10 mouse cellular contexts compared by ENCODE assay signal in the genomic region with DNA sequence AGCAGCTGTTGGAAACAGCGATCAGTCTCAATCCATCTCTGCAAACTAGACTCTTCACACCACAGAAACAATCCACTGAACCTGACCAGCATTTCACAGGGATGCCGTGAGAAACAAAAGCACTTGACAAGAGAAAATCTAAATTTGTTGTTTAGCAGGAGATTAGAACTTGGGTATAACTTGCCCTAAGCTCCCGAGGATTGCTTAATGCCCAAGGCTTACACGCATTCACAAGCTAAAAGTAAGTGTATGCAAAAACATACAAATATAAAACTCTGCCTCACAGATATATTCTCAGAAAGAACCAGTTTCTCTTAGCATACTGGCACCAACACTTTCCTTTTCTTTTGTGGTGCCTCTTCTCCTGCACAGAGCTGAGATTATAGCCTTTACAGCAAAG. TPM values are rescaled to one million over a fixed set of nuclear protein-coding genes. Genes with fewer than 3 reads are reported as not detected.
DNase-seq lines count a peak whose midpoint lies in the region; ATAC-seq lines count a peak whose summit lies in the region.
"Had no signal": no experiment of that assay in that cellular context is flagged by ENCODE, and none has a peak within 500 bp of the region (broad histone marks: within the 10 kb centered on the region; RNA-seq: fewer than 3 reads in every experiment).

No protein-coding gene starts in this region.

- H3K27ac ChIP-seq in brown adipose tissue, adult 24 weeks (replicated peaks; ENCODE audit: low read depth, low read length): peak overlapping the region; percentile 75
- peak overlapping the region; percentile 90 for H3K27ac ChIP-seq in hindbrain, embryonic 10.5 days
- peak overlapping the region; percentile 92 for H3K27ac ChIP-seq in midbrain, embryonic 12.5 days (replicated peaks)

- peak overlapping the region; percentile 52; the same call in 1 of the 2 replicates for H3K4me3 ChIP-seq in brown adipose tissue, adult 24 weeks (ENCODE audit: insufficient read depth, low read depth, low read length)
- peak overlapping the region; percentile 52 for H3K4me3 ChIP-seq in hindbrain, embryonic 10.5 days
- H3K4me3 ChIP-seq in midbrain, embryonic 12.5 days: peak overlapping the region; percentile 47

- H3K9ac ChIP-seq in midbrain, embryonic 12.5 days (replicated peaks): peak overlapping the region; percentile 60

- H3K9me3 ChIP-seq in hindbrain, embryonic 10.5 days: no peaks in the 10 kb centered on the region
- no peaks in the 10 kb centered on the region for H3K9me3 ChIP-seq in midbrain, embryonic 12.5 days

- peaks cover 7% of the 10 kb centered on the region for H3K36me3 ChIP-seq in hindbrain, embryonic 10.5 days
- H3K36me3 ChIP-seq in midbrain, embryonic 12.5 days: peaks cover 5% of the 10 kb centered on the region

- ATAC-seq in midbrain, embryonic 12.5 days (ENCODE audit: low FRiP score, low read depth): no peak

- peak overlapping the region; percentile 58 for H3K4me2 ChIP-seq in midbrain, embryonic 12.5 days (replicated peaks)
- H3K4me2 ChIP-seq: liver, embryonic 11.5 days had no signal

- WGBS in hindbrain, embryonic 10.5 days: 49% methylated on average over 4 of the region's 4 CpGs
- WGBS in midbrain, embryonic 12.5 days: 18% methylated on average over 4 of the region's 4 CpGs

- peak; percentile 25 for DNase-seq in Muller cell, postnatal 12 days (ENCODE audit: inconsistent ontology term)
- no peak for DNase-seq in hindbrain, embryonic 10.5 days (ENCODE audit: low spot score)
- no peak for DNase-seq in left cerebral cortex, adult 8-10 months (ENCODE audit: low spot score in 2 of 2)
- DNase-seq in gastrocnemius, postnatal 25 days: no peak
- DNase-seq in adipocyte (ENCODE audit: low spot score): no peak
- DNase-seq: cerebellum, postnatal 36 days; lung, postnatal 36 days had no signal

- no peaks in the 10 kb centered on the region for H3K27me3 ChIP-seq in hindbrain, embryonic 10.5 days (ENCODE audit: insufficient read depth, poor library complexity, severe bottlenecking)
- no peaks in the 10 kb centered on the region for H3K27me3 ChIP-seq in midbrain, embryonic 12.5 days

- H3K4me1 ChIP-seq in brown adipose tissue, adult 24 weeks (ENCODE audit: control insufficient read depth, insufficient read depth, insufficient read length, low read length): peaks cover 9% of the 10 kb centered on the region
- H3K4me1 ChIP-seq in hindbrain, embryonic 10.5 days (replicated peaks): peaks cover 64% of the 10 kb centered on the region
- H3K4me1 ChIP-seq in midbrain, embryonic 12.5 days: peaks cover 56% of the 10 kb centered on the region

RNA-seq across cellular contexts. Expression of a gene that starts 19.5 kb away (rescaled TPM):
- polyA plus RNA-seq in brown adipose tissue, adult 24 weeks (2012; ENCODE audit: insufficient read depth, insufficient read length, missing spikeins): 1.1 and 1.5 TPM in 2 replicates
- polyA plus RNA-seq in hindbrain, embryonic 10.5 days (2016; fragmentation: Nextera tagmentation; extraction: Ambion mirVana): 7.2 and 7.7 TPM in 2 replicates
- 14.9 and 15.5 TPM in 2 replicates for polyA plus RNA-seq in midbrain, embryonic 12.5 days (2016; fragmentation: Nextera tagmentation; extraction: Ambion mirVana)
- total RNA-seq in left cerebral cortex, adult 8-10 months (2022): 10 to 100 TPM; 12.1 to 13.6 (median 13.3) TPM
- 1 to 10 TPM; 5.7 to 6.8 TPM for total RNA-seq in gastrocnemius, postnatal 25 days (2021)
